Mouse (Mus musculus): ENCODE results near the gene Snrpn. TPM values are rescaled to one million over a fixed set of nuclear protein-coding genes. Genes with fewer than 3 reads are reported as not detected.
"Not testable (repeated sequence)": the region's sequence is repeated elsewhere in the genome, so short reads cannot be mapped to it uniquely, and the experiment has no call there.

The Snrpn gene
- polyA plus RNA-seq (2016; fragmentation: Nextera tagmentation; extraction: Ambion mirVana), result 269 and 272 TPM in 2 replicates

DNA sequence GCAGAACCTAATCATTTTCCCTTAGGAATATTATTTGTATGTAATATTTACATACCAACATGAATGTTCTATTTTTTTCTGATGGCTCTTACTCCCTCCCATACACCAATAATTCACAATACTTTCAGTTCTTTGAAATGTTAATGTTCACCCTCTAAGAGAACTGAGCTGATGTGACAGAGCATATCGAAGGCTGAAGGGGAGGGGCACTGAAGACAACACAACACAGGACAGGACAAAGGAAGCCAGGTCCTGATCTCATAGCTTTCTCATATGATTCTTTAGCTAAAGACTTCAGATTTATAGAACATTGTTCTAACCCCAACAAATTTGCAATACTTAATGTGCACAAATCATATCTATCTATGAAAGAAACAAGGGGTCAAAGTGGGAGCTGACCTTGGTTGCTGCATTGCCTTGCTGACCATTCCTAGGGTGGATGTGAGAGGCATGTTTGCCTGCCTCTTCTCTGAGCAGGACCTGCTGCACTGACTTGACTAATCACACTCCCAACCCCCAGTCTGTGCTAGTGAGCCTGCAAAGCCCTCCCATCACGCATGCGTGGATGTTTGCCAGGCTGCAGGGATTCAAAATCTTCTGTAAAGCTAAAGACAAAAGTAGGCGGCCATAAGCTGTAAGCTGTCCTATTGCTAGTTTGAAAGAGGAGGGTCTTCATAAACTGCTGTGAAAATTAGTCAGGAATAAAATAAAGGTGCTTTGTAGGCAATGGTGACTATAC is at the start of gene Snrpn:
TSS of gene Snrpn (minus strand) at position 478 of the 739 bp plus-strand sequence.
- no peak within 1 kb of the TSS for H3K4me3 ChIP-seq
- no peaks in the 10 kb centered on the region for H3K4me1 ChIP-seq
- H3K36me3 ChIP-seq, result no peaks in the 10 kb centered on the region
- no peak within 1 kb of the TSS for H3K4me2 ChIP-seq (replicated peaks)
- peak; percentile 56; the same call in 1 of the 2 replicates for ATAC-seq (ENCODE audit: low FRiP score)
- H3K9ac ChIP-seq, result no peak within 1 kb of the TSS
- no peaks in the 10 kb centered on the region for H3K27me3 ChIP-seq
- H3K27ac ChIP-seq, result no peak within 1 kb of the TSS
- no peaks in the 10 kb centered on the region for H3K9me3 ChIP-seq (replicated peaks)
- WGBS, result 65% methylated on average over 4 of the region's 4 CpGs

DNA sequence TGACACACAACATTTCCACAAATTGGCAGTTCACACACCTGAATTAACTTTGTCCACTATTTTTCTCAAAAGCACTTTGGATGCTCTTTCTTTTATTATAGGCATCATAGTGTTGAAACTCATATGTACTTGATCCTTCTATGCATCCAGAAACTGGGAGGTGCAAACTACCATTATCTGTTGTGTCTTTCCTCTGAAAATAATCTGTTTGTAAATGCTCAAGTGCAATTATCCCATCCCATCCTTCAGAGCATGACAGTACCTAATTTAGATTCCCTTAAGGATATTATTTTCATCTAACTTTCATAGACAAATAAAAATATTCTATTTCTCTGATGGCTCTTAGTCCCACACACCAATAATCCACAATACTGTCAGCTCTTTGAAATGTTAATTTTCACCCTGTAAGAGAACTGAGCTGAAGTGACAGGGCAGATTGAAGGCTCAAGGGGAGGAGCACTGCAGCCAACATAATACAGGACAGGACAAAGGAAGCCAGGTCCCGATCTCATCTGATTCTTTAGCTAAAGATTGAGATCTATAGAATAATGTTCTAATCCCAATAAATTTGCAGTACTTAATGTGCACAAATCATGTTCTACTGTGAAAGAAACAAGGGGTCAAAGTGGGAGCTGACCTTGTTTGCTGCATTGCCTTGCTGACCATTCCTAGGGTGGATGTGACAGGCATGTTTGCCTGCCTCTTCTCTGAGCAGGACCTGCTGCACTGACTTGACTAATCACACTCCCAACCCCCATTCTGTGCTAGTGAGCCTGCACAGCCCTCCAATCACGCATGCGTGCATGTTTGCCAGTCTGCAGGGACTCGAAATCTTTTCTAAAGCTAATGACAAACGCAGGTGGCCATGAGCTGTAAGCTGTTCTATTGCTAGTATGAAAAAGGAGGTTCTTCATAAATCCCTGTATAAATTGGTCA is 30.5 kb upstream of the Snrpn start:
- H3K4me2 ChIP-seq (replicated peaks), result peak overlapping the region; percentile 21

DNA sequence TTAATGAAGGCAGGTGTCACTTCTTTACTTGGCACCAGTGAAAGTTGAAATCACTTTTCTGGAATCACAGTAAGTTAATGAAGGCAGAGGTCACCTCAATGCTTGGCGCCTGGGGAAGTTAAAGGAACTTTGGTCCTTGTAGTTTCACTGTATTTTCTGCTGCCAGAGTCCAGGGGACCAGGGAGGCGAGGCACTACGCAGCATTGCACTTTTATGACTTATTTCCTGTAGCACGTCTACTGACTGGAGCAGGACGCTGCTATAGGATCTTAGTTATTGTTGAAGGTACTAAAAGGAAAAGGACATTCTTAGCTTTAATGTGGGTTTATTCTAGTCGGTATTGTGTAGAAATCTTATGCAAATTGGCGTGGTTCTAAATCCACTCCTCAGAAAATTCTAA is 14.7 kb downstream of the Snrpn start:
- H3K27me3 ChIP-seq, result no peaks in the 10 kb centered on the region
- WGBS, result 75% methylated on average over 7 of the region's 7 CpGs
- no peak overlapping the region for H3K9ac ChIP-seq
- H3K9me3 ChIP-seq (replicated peaks), result no peaks in the 10 kb centered on the region
- no peak overlapping the region for H3K4me2 ChIP-seq (replicated peaks)
- no peaks in the 10 kb centered on the region for H3K36me3 ChIP-seq
- no peak for ATAC-seq (ENCODE audit: low FRiP score)
- no peak overlapping the region for H3K4me3 ChIP-seq
- no peaks in the 10 kb centered on the region for H3K4me1 ChIP-seq
- H3K27ac ChIP-seq, result no peak overlapping the region

More for the DNA sequence above, 30.5 kb upstream of the Snrpn start:
- Histone ChIP-seq H3K9me3 (replicated peaks) (peaks cover 5% of the 10 kb centered on the region; the same call in 1 of the 2 replicates), H3K4me3 (0 out of 2 replicates have a peak overlapping the region, but pooled peaks have one; percentile 4), H3K4me1 (no peaks in the 10 kb centered on the region), H3K36me3 (no peaks in the 10 kb centered on the region), H3K27ac (peak overlapping the region; percentile 60), H3K9ac (no peak overlapping the region), H3K27me3 (no peaks in the 10 kb centered on the region)
- WGBS, result 44% methylated on average over 5 of the region's 5 CpGs
- ATAC-seq (ENCODE audit: low FRiP score), result peak; percentile 98

DNA sequence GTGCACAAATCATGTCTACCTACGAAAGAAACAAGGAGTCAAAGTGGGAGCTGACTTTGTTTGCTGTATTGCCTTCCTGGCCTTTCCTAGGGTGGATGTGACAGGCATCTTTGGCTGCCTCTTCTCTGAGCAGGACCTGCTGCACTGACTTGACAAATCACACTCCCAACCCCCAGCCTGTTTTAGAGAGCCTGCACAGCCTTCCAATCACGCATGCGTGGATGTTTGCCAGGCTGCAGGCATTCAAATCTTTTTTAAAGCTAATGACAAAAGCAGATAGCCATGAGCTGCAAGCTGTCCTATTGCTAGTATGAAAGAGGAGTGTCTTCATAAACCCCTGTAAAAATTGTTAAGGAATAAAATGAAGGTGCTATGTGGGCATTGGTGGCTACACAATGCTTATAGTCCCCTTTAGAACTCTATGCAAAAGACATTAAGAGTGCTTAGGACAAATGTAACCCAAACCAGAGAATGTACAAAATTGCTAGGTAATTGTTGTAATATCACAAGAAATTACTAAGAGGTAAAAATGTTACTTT is 16.9 kb downstream of the Snrpn start:
- H3K9me3 ChIP-seq (replicated peaks); H3K4me2 ChIP-seq (replicated peaks); H3K4me1 ChIP-seq; H3K4me3 ChIP-seq; H3K36me3 ChIP-seq; H3K9ac ChIP-seq; H3K27me3 ChIP-seq; H3K27ac ChIP-seq; ATAC-seq (ENCODE audit: low FRiP score): not testable (repeated sequence)
- WGBS, result 52% methylated on average over 3 of the region's 3 CpGs

DNA sequence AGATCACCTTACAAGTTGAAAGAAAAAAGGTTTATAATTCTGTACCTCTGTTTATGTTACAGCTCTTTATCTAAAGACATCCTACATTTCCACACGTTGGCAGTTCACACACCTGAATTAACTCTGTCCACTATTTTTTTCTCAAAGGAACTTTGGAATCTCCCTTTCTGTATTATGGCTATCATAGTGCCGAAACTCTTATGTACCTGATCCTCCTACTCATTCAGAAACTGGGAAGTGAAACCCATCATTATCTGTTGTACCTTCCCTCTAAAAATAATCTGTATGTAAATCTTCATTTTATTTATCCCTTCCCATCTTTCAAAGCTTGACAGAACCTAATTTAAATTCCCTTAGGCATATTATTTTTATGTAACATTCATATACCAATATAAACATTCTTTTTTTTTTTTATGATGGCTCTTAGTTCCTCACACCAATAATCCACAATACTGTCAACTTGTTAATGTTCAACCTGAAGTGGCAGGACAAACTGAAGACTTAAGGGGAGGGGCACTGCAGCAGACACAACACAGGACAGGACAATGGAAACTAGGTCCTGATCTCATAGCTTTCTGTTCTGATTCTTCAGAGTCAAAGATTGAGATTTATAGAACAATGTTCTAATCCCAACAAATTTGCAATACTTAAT is 17.5 kb downstream of the Snrpn start:
- Histone ChIP-seq H3K4me2 (replicated peaks) (no peak overlapping the region), H3K9me3 (replicated peaks) (no peaks in the 10 kb centered on the region), H3K4me1 (no peaks in the 10 kb centered on the region), H3K36me3 (no peaks in the 10 kb centered on the region), H3K27ac (no peak overlapping the region), H3K9ac (no peak overlapping the region), H3K4me3 (no peak overlapping the region), H3K27me3 (no peaks in the 10 kb centered on the region)
- no peak for ATAC-seq (ENCODE audit: low FRiP score)
- WGBS, result 60% methylated on average over 2 of the region's 2 CpGs

DNA sequence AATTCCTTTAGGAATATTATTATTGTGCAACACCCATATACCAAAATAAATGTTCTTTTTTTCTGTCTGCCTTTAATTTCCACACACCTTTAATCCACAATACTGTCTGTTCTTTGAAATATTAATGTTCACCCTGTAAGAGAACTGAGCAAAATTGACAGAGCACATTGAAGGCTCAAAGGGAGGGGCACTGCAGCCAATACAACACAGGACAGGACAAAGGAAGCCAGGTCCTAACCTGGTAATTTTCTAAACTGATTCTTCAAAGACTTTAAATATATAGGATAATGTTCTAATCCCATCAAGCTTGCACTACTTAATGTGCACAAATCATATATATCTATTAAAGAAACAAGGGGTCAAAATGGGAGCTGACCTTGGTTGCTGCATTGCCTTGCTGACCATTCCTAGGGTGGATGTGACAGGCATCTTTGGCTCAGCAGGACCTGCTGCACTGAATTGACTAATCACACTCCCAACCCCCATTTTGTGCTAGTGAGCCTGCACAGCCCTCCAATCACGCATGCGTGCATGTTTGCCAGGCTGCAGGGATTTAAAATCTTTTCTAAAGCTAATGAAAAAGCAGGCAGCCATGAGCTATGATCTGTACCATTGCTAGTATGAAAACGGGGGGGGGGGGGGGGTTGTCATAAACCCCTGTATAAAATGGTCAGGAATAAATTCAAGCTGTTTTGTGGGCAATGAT is 42.7 kb downstream of the Snrpn start:
- peak; percentile 78 for ATAC-seq (ENCODE audit: low FRiP score)
- H3K27ac ChIP-seq, result no peak overlapping the region

DNA sequence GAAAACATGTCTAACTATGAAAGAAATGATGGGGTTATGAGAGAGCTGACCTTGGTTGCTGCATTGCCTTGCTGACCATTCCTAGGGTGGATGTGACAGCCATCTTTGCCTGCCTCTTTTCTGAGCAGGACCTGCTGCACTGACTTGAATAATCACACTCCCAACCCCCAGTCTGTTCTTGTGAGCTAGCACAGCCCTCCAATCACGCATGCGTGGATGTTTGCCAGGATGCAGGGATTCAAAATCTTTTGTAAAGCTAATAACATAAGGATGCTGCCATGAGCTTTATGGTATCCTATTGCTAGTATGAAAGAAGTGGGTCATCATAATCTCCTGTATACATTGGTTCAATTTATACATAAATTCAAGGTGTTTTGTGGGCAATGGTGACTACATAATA is 63.7 kb downstream of the Snrpn start:
- WGBS, result 64% methylated on average over 2 of the region's 2 CpGs
- Histone ChIP-seq H3K9ac (no peak overlapping the region), H3K4me2 (replicated peaks) (no peak overlapping the region), H3K4me3 (no peak overlapping the region), H3K36me3 (no peaks in the 10 kb centered on the region), H3K27me3 (no peaks in the 10 kb centered on the region), H3K27ac (no peak overlapping the region), H3K4me1 (no peaks in the 10 kb centered on the region), H3K9me3 (replicated peaks) (no peaks in the 10 kb centered on the region; the same call in 1 of the 2 replicates)
- ATAC-seq (ENCODE audit: low FRiP score), result no peak

More for the DNA sequence above, 42.7 kb downstream of the Snrpn start:
- Histone ChIP-seq H3K4me2 (replicated peaks) (no peak overlapping the region), H3K4me1 (no peaks in the 10 kb centered on the region), H3K36me3 (no peaks in the 10 kb centered on the region), H3K9ac (no peak overlapping the region), H3K9me3 (replicated peaks) (no peaks in the 10 kb centered on the region), H3K27me3 (no peaks in the 10 kb centered on the region), H3K4me3 (no peak overlapping the region)
- WGBS, result 62% methylated on average over 3 of the region's 3 CpGs

DNA sequence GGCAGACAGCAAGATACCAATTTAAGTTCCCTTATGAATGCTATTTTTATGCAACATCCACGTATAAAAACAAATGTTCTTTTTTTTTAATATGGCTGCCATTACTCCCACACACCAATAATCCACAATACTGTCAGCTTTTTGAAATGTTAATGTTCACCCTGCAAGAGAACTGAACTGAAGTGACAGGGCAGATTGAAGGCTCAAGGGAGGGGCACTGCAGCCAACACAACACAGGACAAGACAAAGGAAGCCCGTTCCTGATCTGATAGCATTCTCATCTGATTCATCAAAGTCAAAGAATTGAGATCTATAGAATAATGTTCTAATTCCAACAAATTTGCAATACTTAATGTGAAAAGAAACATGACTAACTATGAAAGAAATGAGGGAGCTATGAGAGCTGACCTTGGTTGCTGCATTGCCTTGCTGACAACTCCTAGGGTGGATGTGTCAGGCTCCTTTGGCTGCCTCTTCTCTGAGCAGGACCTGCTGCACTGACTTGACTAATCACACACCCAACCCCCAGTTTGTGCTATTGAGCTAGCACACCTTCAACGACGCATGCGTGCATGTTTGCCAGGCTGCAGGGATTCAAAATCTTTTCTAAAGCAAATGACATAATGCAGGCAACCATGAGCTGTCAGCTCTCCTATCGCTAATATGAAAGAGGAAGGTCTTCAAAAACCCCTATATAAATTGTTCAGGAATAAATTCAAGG is 92.4 kb downstream of the Snrpn start:
- H3K4me2 ChIP-seq (replicated peaks), result 0 out of 2 replicates have a peak overlapping the region, but pooled peaks have one; percentile 8
- ATAC-seq (ENCODE audit: low FRiP score), result no peak
- no peak overlapping the region for H3K9ac ChIP-seq
- no peak overlapping the region for H3K4me3 ChIP-seq
- H3K9me3 ChIP-seq (replicated peaks), result no peaks in the 10 kb centered on the region; the same call in 1 of the 2 replicates
- no peak overlapping the region for H3K27ac ChIP-seq
- H3K27me3 ChIP-seq, result no peaks in the 10 kb centered on the region
- no peaks in the 10 kb centered on the region for H3K4me1 ChIP-seq
- H3K36me3 ChIP-seq, result no peaks in the 10 kb centered on the region
- 71% methylated on average over 6 of the region's 6 CpGs for WGBS

DNA sequence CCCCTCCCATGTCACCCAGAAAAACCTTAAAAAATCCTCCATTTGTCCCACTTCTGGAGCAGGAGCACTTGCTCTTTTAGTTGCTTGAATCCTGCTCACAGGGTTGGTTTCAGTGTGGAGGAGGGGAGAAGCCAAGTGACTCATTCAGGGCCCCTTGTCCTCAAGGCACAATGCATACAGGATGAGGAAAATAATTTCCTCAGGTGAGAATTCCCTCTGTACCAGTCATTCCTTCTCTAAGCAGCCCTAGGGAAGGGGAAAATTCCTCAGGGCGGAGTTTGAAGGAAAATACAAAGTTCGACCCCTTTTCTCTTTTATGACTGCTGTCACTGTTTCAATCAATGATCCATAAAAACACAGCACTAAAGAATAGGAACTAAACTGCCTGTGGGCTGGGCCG is 126.8 kb downstream of the Snrpn start:
- H3K4me2 ChIP-seq (replicated peaks), result no peak overlapping the region
- no peak overlapping the region for H3K4me3 ChIP-seq
- H3K27ac ChIP-seq, result no peak overlapping the region
- peaks cover 5% of the 10 kb centered on the region; the same call in 1 of the 2 replicates for H3K9me3 ChIP-seq (replicated peaks)
- ATAC-seq (ENCODE audit: low FRiP score), result no peak
- H3K4me1 ChIP-seq, result no peaks in the 10 kb centered on the region
- no peaks in the 10 kb centered on the region for H3K36me3 ChIP-seq
- no peaks in the 10 kb centered on the region for H3K27me3 ChIP-seq
- WGBS, result 72% methylated on average over 3 of the region's 3 CpGs
- H3K9ac ChIP-seq, result no peak overlapping the region

DNA sequence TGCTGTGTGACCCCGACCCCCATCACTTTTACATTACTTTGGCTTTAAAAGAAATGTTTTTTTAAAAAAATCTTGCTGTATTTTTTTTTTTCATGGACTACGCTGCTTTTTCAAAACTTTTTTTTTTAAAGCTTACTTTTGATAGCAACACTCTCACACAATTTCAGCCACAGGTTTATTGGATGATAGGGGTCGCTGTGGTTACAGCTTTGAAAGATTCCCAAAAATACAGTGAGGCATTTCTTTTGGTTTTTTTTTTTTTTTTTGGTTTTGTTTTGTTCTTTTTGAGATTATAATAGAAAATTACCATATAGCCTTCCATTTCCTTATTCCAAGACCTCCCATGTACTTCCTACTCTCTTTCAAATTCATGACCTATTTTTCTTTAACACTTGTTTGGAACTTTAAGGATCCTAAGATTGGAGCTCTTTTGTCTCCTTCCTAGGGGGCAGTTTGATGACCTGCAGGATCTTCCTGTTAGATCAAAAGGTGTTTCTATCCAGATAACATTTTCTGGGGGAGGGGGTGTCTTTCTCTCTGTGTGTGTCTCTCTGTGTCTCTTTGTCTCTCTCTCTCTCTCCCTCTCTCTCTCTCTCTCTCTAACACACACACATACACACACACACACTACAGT is 132.2 kb downstream of the Snrpn start:
- Histone ChIP-seq H3K9me3 (replicated peaks) (peaks cover 25% of the 10 kb centered on the region), H3K27me3 (no peaks in the 10 kb centered on the region), H3K27ac (no peak overlapping the region), H3K36me3 (no peaks in the 10 kb centered on the region), H3K4me2 (replicated peaks) (no peak overlapping the region), H3K4me3 (no peak overlapping the region), H3K9ac (no peak overlapping the region), H3K4me1 (no peaks in the 10 kb centered on the region)
- WGBS, result 37% methylated on average over 3 of the region's 3 CpGs
- ATAC-seq (ENCODE audit: low FRiP score), result no peak

All from hindbrain, embryonic 12.5 days (tissue).